Mouse (Mus musculus) olfactory bulb, adult 2 months (tissue): ENCODE measurements around the gene Msrb3.

ENCODE experiments used
- CTCF ChIP-seq: fragments of 200-500 bp; IDR thresholded peaks from 2 replicates; pipeline ENCODE4 v1.5.1; 2012; ENCODE audit warnings: low read depth, mild to moderate bottlenecking, low read length, moderate library complexity; ENCODE audit not compliant: insufficient read depth
- POLR2A ChIP-seq: fragments of 200-500 bp; IDR thresholded peaks from 2 replicates; pipeline ENCODE4 v1.6.1; 2012; ENCODE audit warnings: mild to moderate bottlenecking, low read depth, low read length, moderate library complexity; ENCODE audit not compliant: insufficient read depth

- no peak for TF ChIP-seq CTCF
- no peak for TF ChIP-seq POLR2A
Measured at GRCm38 (mm10) chr10:120903843-120904468, 5.1 kb upstream of the Msrb3 start.
